Mouse (Mus musculus): ENCODE data around the gene Vasp. TPM values are rescaled to one million over a fixed set of nuclear protein-coding genes. Genes with fewer than 3 reads are reported as not detected.
A peak's percentile ranks its signal among the peaks of the same experiment; 100 is the strongest.

Vasp gene
- polyA plus RNA-seq, 1 experiment from 2014 or later: 66.4 TPM

- ATAC-seq (ENCODE audit: insufficient number of reproducible peaks, insufficient read depth, low FRiP score, low TSS enrichment, low read depth): no peak
- no peaks in the 10 kb centered on the region for H3K9me3 ChIP-seq
- peaks cover 29% of the 10 kb centered on the region for H3K4me1 ChIP-seq (replicated peaks)
- peak overlapping the region; percentile 66 for H3K4me3 ChIP-seq (replicated peaks)
- no peaks in the 10 kb centered on the region for H3K36me3 ChIP-seq
- peak overlapping the region; percentile 98 for H3K4me2 ChIP-seq
- 2% methylated on average over 48 of the region's 48 CpGs for WGBS
- H3K9ac ChIP-seq (replicated peaks): peak overlapping the region; percentile 57
- H3K27me3 ChIP-seq: peaks cover 64% of the 10 kb centered on the region
- no peak overlapping the region for H3K27ac ChIP-seq
Measured at GRCm38 (mm10) chr7:19309278-19309883, 37.8 kb upstream of the Vasp start.

DNA sequence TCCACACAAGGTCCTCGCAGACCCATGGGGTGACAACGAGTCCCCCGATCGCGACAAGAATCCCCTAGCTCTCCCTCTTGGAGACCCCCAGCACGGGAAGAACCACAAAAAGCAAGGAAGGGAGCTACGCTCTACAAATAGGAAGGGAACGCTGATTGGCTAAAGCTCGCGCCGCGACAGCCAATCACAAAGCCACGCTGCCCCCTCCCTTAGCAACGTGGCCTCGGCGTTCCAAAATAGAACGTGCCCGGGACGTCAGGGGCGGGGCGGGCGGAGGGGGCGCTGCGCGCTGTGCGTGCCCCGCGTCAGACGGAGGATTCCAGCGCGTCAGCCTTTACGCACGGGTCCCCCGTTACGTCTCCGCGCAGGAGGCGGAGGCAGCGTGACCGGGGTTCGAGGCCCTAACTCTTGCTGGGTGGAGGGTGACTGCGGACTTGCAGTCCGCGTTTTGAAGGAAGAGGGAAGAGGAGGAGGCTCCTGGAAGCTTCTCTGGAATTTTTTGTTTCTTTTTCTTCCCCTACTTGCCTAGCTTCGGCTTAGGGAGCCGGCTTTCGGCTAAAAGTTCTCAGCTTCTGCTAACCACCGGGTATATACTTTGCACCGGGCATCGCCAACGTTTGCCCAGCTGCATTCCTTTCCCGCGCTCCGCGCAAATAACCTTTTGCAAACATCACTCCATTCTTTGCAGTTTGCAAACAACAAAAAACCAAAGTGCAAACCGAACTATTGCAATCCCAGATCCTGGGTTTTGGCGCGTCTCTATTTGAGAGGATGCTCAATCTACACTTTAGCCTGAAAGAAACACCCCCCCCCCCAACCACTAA is 37.0 kb upstream of the Vasp start:
- peak overlapping the region; percentile 98 for H3K4me2 ChIP-seq
- H3K4me1 ChIP-seq (replicated peaks): peaks cover 37% of the 10 kb centered on the region
- H3K4me3 ChIP-seq (replicated peaks): peak overlapping the region; percentile 66
- H3K27me3 ChIP-seq: peaks cover 66% of the 10 kb centered on the region
- H3K9ac ChIP-seq (replicated peaks): peak overlapping the region; percentile 57
- WGBS: under 1% methylated on average over 58 of the region's 58 CpGs
- peak; percentile 73 for ATAC-seq (ENCODE audit: insufficient number of reproducible peaks, insufficient read depth, low FRiP score, low TSS enrichment, low read depth)
- peak overlapping the region; percentile 56; the same call in 1 of the 2 replicates for H3K27ac ChIP-seq
- no peaks in the 10 kb centered on the region for H3K9me3 ChIP-seq
- H3K36me3 ChIP-seq: no peaks in the 10 kb centered on the region

- WGBS: 3% methylated on average over 18 of the region's 18 CpGs
- H3K4me2 ChIP-seq: peak overlapping the region; percentile 98
- H3K4me1 ChIP-seq (replicated peaks): peaks cover 39% of the 10 kb centered on the region
- peak overlapping the region; percentile 66 for H3K4me3 ChIP-seq (replicated peaks)
- ATAC-seq (ENCODE audit: insufficient number of reproducible peaks, insufficient read depth, low FRiP score, low TSS enrichment, low read depth): peak; percentile 42
- peaks cover 67% of the 10 kb centered on the region for H3K27me3 ChIP-seq
- no peaks in the 10 kb centered on the region for H3K36me3 ChIP-seq
- H3K9ac ChIP-seq (replicated peaks): peak overlapping the region; percentile 57
- H3K27ac ChIP-seq: peak overlapping the region; percentile 56; the same call in 1 of the 2 replicates
- no peaks in the 10 kb centered on the region for H3K9me3 ChIP-seq
Measured at GRCm38 (mm10) chr7:19307739-19308453, 36.3 kb upstream of the Vasp start.

DNA sequence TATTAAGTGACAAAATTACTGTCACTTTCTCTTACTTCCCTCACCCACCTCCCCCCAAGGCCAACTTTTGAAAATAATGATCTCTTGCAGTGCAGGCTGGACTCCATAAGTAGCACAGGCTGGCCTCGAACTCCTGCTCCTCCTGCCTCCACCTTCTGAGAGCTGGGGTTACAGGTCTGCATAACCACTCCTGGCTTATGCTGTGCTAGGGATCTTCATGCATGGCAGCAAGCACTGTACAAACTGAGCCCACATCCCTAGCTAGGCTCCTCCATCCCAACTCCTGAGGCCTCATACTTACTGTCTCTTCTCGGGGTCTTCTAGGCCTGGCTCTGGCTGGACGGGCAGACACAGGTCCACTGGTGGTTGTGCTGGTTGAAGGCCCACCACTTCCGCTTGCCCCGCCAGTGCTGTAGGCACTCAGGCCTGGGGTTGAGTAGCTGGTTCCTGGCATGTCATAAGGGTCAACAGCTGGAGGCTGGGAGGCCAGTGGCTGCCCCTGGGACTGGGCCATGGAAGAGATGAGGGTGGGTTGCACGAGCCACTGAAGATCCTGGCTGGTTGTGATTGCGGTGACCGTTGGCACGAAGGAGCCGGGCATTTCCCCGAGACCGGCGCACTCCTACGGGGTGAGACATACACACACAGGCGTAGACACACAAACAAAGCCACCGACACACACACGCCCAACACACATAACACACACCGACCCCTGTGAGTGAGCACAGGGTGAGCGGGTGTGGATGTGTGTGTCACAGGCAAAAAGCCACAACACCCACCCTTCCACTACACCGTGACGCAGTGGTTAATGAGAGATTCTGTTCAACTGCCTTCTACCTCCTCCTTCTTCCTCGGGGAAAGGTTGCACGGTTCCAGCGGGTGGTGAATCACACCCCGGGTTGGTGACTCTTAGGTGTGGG is 35.5 kb upstream of the Vasp start:
- H3K27ac ChIP-seq: no peak overlapping the region
- peaks cover 39% of the 10 kb centered on the region for H3K4me1 ChIP-seq (replicated peaks)
- 69% methylated on average over 24 of the region's 25 CpGs for WGBS
- peak overlapping the region; percentile 98 for H3K4me2 ChIP-seq
- no peaks in the 10 kb centered on the region for H3K36me3 ChIP-seq
- peak overlapping the region; percentile 57; the same call in 1 of the 2 replicates for H3K9ac ChIP-seq (replicated peaks)
- 0 out of 2 replicates have a peak overlapping the region, but pooled peaks have one; percentile 66 for H3K4me3 ChIP-seq (replicated peaks)
- peaks cover 73% of the 10 kb centered on the region for H3K27me3 ChIP-seq
- no peaks in the 10 kb centered on the region for H3K9me3 ChIP-seq
- no peak for ATAC-seq (ENCODE audit: insufficient number of reproducible peaks, insufficient read depth, low FRiP score, low TSS enrichment, low read depth)

GRCm38 (mm10) chr7:19305796-19306765 is 34.5 kb upstream of the Vasp start:
- H3K4me3 ChIP-seq (replicated peaks): no peak overlapping the region; the same call in 1 of the 2 replicates
- H3K27ac ChIP-seq: no peak overlapping the region
- no peak overlapping the region for H3K9ac ChIP-seq (replicated peaks)
- H3K4me1 ChIP-seq (replicated peaks): peaks cover 45% of the 10 kb centered on the region
- 52% methylated on average over 16 of the region's 16 CpGs for WGBS
- no peaks in the 10 kb centered on the region for H3K36me3 ChIP-seq
- H3K9me3 ChIP-seq: no peaks in the 10 kb centered on the region
- no peak overlapping the region for H3K4me2 ChIP-seq
- peaks cover 76% of the 10 kb centered on the region for H3K27me3 ChIP-seq
- no peak for ATAC-seq (ENCODE audit: insufficient number of reproducible peaks, insufficient read depth, low FRiP score, low TSS enrichment, low read depth)

- H3K27ac ChIP-seq: no peak overlapping the region
- no peak overlapping the region for H3K9ac ChIP-seq (replicated peaks)
Measured at GRCm38 (mm10) chr7:19305413-19305735, 33.8 kb upstream of the Vasp start.

GRCm38 (mm10) chr7:19304501-19305412 is 33.1 kb upstream of the Vasp start:
- H3K4me1 ChIP-seq (replicated peaks): peaks cover 44% of the 10 kb centered on the region

More at GRCm38 (mm10) chr7:19305413-19305735, 33.8 kb upstream of the Vasp start:
- peaks cover 43% of the 10 kb centered on the region for H3K4me1 ChIP-seq (replicated peaks)
- H3K4me3 ChIP-seq (replicated peaks): peak overlapping the region; percentile 34; the same call in 1 of the 2 replicates
- H3K27me3 ChIP-seq: peaks cover 76% of the 10 kb centered on the region
- H3K4me2 ChIP-seq: no peak overlapping the region
- no peaks in the 10 kb centered on the region for H3K36me3 ChIP-seq
- WGBS: 10% methylated on average over 6 of the region's 6 CpGs
- ATAC-seq (ENCODE audit: insufficient number of reproducible peaks, insufficient read depth, low FRiP score, low TSS enrichment, low read depth): no peak
- no peaks in the 10 kb centered on the region for H3K9me3 ChIP-seq

GRCm38 (mm10) chr7:19303770-19304169 is 32.2 kb upstream of the Vasp start:
- H3K4me2 ChIP-seq: peak overlapping the region; percentile 57
- no peaks in the 10 kb centered on the region for H3K9me3 ChIP-seq
- H3K4me3 ChIP-seq (replicated peaks): peak overlapping the region; percentile 34; the same call in 1 of the 2 replicates
- peaks cover 69% of the 10 kb centered on the region for H3K27me3 ChIP-seq
- peaks cover 35% of the 10 kb centered on the region for H3K4me1 ChIP-seq (replicated peaks)
- 0 out of 2 replicates have a peak overlapping the region, but pooled peaks have one; percentile 31 for H3K9ac ChIP-seq (replicated peaks)
- no peaks in the 10 kb centered on the region for H3K36me3 ChIP-seq
- H3K27ac ChIP-seq: no peak overlapping the region
- ATAC-seq (ENCODE audit: insufficient number of reproducible peaks, insufficient read depth, low FRiP score, low TSS enrichment, low read depth): no peak
- 2% methylated on average over 16 of the region's 16 CpGs for WGBS

More at GRCm38 (mm10) chr7:19304501-19305412, 33.1 kb upstream of the Vasp start:
- Histone ChIP-seq H3K27ac (no peak overlapping the region), H3K4me3 (replicated peaks) (peak overlapping the region; percentile 34), H3K27me3 (peaks cover 76% of the 10 kb centered on the region), H3K36me3 (no peaks in the 10 kb centered on the region), H3K9me3 (no peaks in the 10 kb centered on the region), H3K4me2 (peak overlapping the region; percentile 57), H3K9ac (replicated peaks) (no peak overlapping the region; the same call in 1 of the 2 replicates)
- WGBS: 2% methylated on average over 47 of the region's 48 CpGs
- ATAC-seq (ENCODE audit: insufficient number of reproducible peaks, insufficient read depth, low FRiP score, low TSS enrichment, low read depth): no peak

DNA sequence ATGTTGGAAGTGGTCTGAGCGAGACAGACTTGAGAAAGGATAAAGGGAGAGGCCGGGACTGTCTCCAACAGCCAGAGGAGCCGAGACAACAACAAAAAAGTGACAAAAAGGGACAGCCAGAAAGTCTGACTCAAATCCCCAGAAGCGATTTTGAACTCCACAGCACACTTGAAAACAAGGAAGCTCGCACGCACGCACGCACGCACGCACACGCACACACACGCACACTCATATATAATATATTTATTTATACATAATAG is 31.4 kb upstream of the Vasp start:
- no peak for ATAC-seq (ENCODE audit: insufficient number of reproducible peaks, insufficient read depth, low FRiP score, low TSS enrichment, low read depth)
- H3K4me2 ChIP-seq: no peak overlapping the region

More for the DNA sequence above, 31.4 kb upstream of the Vasp start:
- H3K9me3 ChIP-seq: no peaks in the 10 kb centered on the region
- H3K36me3 ChIP-seq: no peaks in the 10 kb centered on the region
- no peak overlapping the region for H3K27ac ChIP-seq
- WGBS: 72% methylated on average over 12 of the region's 12 CpGs
- no peak overlapping the region for H3K9ac ChIP-seq (replicated peaks)
- H3K4me1 ChIP-seq (replicated peaks): peaks cover 31% of the 10 kb centered on the region
- peaks cover 68% of the 10 kb centered on the region for H3K27me3 ChIP-seq
- no peak overlapping the region for H3K4me3 ChIP-seq (replicated peaks)
